Mouse (Mus musculus) embryonic facial prominence, embryonic 13.5 days (tissue): ENCODE data around the gene Olfr844. TPM values are rescaled to one million over a fixed set of nuclear protein-coding genes. Genes with fewer than 3 reads are reported as not detected.

Experiments used
- ATAC-seq: fragments of 200-750 bp; cut with Nextera tagmentation; 2 replicates; pipeline ENCODE4 v1.8.0; 2017; ENCODE audit warnings: low read depth; ENCODE audit not compliant: insufficient number of reproducible peaks, insufficient read depth, low FRiP score, low TSS enrichment
- H3K27ac ChIP-seq: fragments of 300-500 bp; sonication (generic); 2 replicates; pipeline ENCODE4 v1.5.1; 2015; ENCODE audit warnings: moderate library complexity, mild to moderate bottlenecking, inconsistent platforms
- H3K27me3 ChIP-seq: fragments of 300-500 bp; sonication (generic); 2 replicates; pipeline ENCODE4 v1.6.1; 2015; ENCODE audit warnings: mild to moderate bottlenecking, inconsistent platforms
- H3K36me3 ChIP-seq: fragments of 300-500 bp; sonication (generic); 2 replicates; pipeline ENCODE4 v1.6.1; 2015; ENCODE audit warnings: mild to moderate bottlenecking, inconsistent platforms
- H3K4me1 ChIP-seq: fragments of 300-500 bp; sonication (generic); 2 replicates; pipeline ENCODE4 v1.6.1; 2015; ENCODE audit warnings: inconsistent platforms
- H3K4me2 ChIP-seq: fragments of 300-500 bp; sonication (generic); 2 replicates; pipeline ENCODE4 v1.6.1; 2015; ENCODE audit warnings: moderate library complexity, mild to moderate bottlenecking, inconsistent platforms
- H3K4me3 ChIP-seq: fragments of 300-500 bp; sonication (generic); 2 replicates; pipeline ENCODE4 v1.5.1; 2015; ENCODE audit warnings: mild to moderate bottlenecking, inconsistent platforms
- H3K9ac ChIP-seq: fragments of 300-500 bp; sonication (generic); 2 replicates; pipeline ENCODE4 v1.6.1; 2015; ENCODE audit warnings: mild to moderate bottlenecking, inconsistent platforms
- H3K9me3 ChIP-seq: fragments of 300-500 bp; sonication (generic); 2 replicates; pipeline ENCODE4 v1.6.1; 2016; ENCODE audit warnings: inconsistent platforms
- WGBS: fragments of 180-500 bp; shearing (Covaris S2); methylation state at CpG from one replicate; pipeline ENCODE4 v1.1.7; 2015; ENCODE audit warnings: mixed read lengths; 5-methylcytosine and 5-hydroxymethylcytosine counted together
- polyA plus RNA-seq: library from polyadenylated mRNA; unstranded; fragments of >200 nt; fragmentation: Nextera tagmentation; extraction: Ambion mirVana; gene quantifications from 2 replicates; pipeline ENCODE4 v1.2.1, GENCODE M21; 2015

The Olfr844 gene
- not detected in 2 replicates for polyA plus RNA-seq

DNA sequence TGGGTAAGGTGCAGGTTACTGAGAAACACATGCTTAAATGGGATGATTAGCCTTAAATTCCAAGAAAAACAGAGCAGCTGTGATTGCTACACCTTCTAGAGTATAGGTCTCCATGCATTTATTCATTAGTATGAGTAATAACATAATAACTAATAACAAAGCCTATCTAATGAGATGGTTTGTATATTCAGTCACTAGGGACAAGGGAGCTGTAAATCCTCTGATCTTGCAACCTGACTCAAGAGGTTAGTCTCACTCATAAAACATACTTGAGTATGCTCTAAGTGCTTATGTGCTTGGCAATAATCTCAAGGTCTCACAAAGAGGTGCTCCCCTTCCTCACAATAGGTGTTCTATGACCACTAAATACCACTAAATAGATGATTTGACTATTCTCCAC, at the start of gene Olfr844:
Gene Olfr844, plus strand, starts transcription at position 301 of the 400 bp plus-strand sequence.
- Histone ChIP-seq H3K27me3 (no peaks in the 10 kb centered on the region), H3K27ac (no peak within 1 kb of the TSS), H3K4me2 (no peak within 1 kb of the TSS), H3K4me1 (no peaks in the 10 kb centered on the region), H3K4me3 (no peak within 1 kb of the TSS), H3K36me3 (no peaks in the 10 kb centered on the region), H3K9ac (no peak within 1 kb of the TSS), H3K9me3 (peaks cover 10% of the 10 kb centered on the region)
- no peak for ATAC-seq

DNA sequence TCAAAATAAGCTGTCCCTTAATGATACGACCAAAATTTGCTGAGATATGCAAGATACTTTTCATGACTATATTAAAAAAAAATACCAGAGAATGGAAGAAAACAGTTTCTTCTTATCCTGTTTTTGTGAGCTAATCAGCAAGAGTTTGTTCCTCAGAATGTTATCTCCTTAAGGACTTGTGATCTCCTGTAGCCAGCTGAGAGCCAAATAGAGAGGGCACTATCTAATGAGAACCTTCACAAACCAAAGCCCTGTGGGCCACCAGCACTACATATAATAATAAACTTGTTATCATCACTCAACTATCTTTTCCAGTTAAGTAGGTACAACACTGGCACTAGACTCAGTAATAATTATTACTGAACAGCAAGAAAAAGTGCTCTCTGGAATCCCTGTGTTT, 20.0 kb downstream of the Olfr844 start, which contains the start of gene Olfr845:
Gene Olfr845, plus strand, starts transcription at position 301 of the 400 bp plus-strand sequence.
- ATAC-seq = no peak
- no peak within 1 kb of the TSS for H3K4me3 ChIP-seq
- no peak within 1 kb of the TSS for H3K4me2 ChIP-seq
- H3K27me3 ChIP-seq = no peaks in the 10 kb centered on the region
- 0 out of 2 replicates have a peak, but pooled peaks cover 6% of the 10 kb centered on the region for H3K9me3 ChIP-seq
- no peak within 1 kb of the TSS for H3K27ac ChIP-seq
- no peaks in the 10 kb centered on the region for H3K4me1 ChIP-seq
- 71% methylated on average over 1 of the region's 1 CpGs for WGBS
- H3K9ac ChIP-seq = no peak within 1 kb of the TSS
- H3K36me3 ChIP-seq = no peaks in the 10 kb centered on the region

DNA sequence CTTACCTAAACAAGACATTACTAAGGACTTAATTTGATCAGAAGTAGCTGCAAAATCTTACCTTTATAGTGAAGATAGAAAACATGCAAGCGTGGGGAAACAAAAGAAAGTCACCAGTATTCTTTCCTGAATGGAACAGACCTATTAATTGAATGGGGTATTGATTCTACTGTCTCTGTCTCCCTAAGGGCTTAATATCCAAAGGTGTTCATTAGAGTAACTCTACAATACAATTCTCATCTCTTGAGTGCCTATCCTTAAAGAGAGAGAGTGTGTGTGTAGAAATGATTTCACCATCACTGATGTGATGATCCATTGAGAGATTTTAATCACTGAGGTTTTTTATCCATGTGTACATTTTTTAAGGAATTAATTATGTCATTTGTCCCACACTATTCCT, 47.8 kb downstream of the Olfr844 start, which contains the start of gene Olfr846:
Gene Olfr846, minus strand, starts transcription at position 101 of the 400 bp plus-strand sequence.
- Histone ChIP-seq H3K27me3 (no peaks in the 10 kb centered on the region), H3K9ac (no peak within 1 kb of the TSS), H3K4me2 (no peak within 1 kb of the TSS), H3K4me3 (no peak within 1 kb of the TSS), H3K36me3 (no peaks in the 10 kb centered on the region), H3K9me3 (no peaks in the 10 kb centered on the region), H3K4me1 (no peaks in the 10 kb centered on the region), H3K27ac (no peak within 1 kb of the TSS)
- WGBS = 39% methylated on average over 1 of the region's 1 CpGs
- no peak for ATAC-seq

Other genes with a start within 250 kb of the Olfr844 start
- not detected in 2 replicates for gene Olfr836, start 196.0 kb upstream of the Olfr844 start, polyA plus RNA-seq
- gene Olfr837, start 180.0 kb upstream of the Olfr844 start, polyA plus RNA-seq = not detected in 2 replicates
- not detected in 2 replicates for gene Olfr839-ps1, start 139.0 kb upstream of the Olfr844 start, polyA plus RNA-seq
- gene Olfr843, start 64.4 kb upstream of the Olfr844 start, polyA plus RNA-seq = not detected in 2 replicates
- not detected in 2 replicates for gene Olfr845, start 20.1 kb downstream of the Olfr844 start, polyA plus RNA-seq
- not detected in 2 replicates for gene Olfr846, start 47.7 kb downstream of the Olfr844 start, polyA plus RNA-seq
- not detected in 2 replicates for gene Olfr847, start 62.3 kb downstream of the Olfr844 start, polyA plus RNA-seq
- not detected in 2 replicates for gene Olfr849, start 123.9 kb downstream of the Olfr844 start, polyA plus RNA-seq
- gene Olfr850, start 161.9 kb downstream of the Olfr844 start, polyA plus RNA-seq = not detected in 2 replicates
- gene Olfr851, start 176.9 kb downstream of the Olfr844 start, polyA plus RNA-seq = not detected in 2 replicates
- not detected in 2 replicates for gene Olfr853, start 224.7 kb downstream of the Olfr844 start, polyA plus RNA-seq